Mouse (Mus musculus): ENCODE data around the gene Zyg11a. TPM values are rescaled to one million over a fixed set of nuclear protein-coding genes. Genes with fewer than 3 reads are reported as not detected.

The Zyg11a gene
- polyA plus RNA-seq (2012; rRNA removed): not detected in 2 replicates

GRCm38 (mm10) chr4:108217332-108218179 is at the start of gene Zyg11a:
Zyg11a (minus strand) TSS chr4:108218048.
- H3K27me3 ChIP-seq (ENCODE audit: control insufficient read depth, insufficient read depth, low read length): peaks cover 5% of the 10 kb centered on the region
- H3K4me1 ChIP-seq (ENCODE audit: control insufficient read depth, insufficient read depth, low read length): no peaks in the 10 kb centered on the region
- no peak within 1 kb of the TSS for H3K4me3 ChIP-seq (replicated peaks; ENCODE audit: insufficient read depth, low read depth, low read length)
- no peak for DNase-seq
- no peak within 1 kb of the TSS for H3K27ac ChIP-seq (ENCODE audit: insufficient read depth, low read length)
- no peak for TF ChIP-seq POLR2A (IDR thresholded peaks at IDR 0.05; ENCODE audit: borderline replicate concordance, insufficient read depth, low read length)
- TF ChIP-seq CTCF (IDR thresholded peaks at IDR 0.05; ENCODE audit: borderline replicate concordance, insufficient read depth, low read depth, low read length): no peak
- 3% methylated on average over 94 of the region's 107 CpGs for WGBS

DNA sequence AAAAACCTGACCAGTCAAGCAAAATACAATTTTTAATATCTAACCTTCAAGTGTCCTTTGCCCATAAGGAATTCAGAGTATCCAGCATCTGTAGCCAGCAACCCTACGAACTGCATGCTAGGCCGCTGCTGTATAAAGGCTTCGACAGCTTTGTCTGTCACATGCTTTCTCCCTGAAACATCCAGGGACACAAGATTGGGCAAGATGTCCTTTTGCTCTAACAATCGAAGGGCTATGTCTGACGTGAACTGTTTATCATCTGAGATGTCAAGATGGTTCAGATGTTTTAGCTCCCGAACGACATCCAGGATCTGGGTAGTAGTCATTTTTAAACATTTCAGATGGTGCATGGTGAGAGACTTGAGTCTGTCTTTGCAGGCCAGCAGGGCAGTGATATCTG is 47.9 kb upstream of the Zyg11a start:
- no peaks in the 10 kb centered on the region for H3K4me1 ChIP-seq (ENCODE audit: control insufficient read depth, insufficient read depth, low read length)
- DNase-seq: no peak

GRCm38 (mm10) chr4:108253317-108253716 is 35.5 kb upstream of the Zyg11a start:
- no peak for DNase-seq
- Histone ChIP-seq H3K4me3 (replicated peaks; ENCODE audit: insufficient read depth, low read depth, low read length) (no peak overlapping the region), H3K27me3 (ENCODE audit: control insufficient read depth, insufficient read depth, low read length) (no peaks in the 10 kb centered on the region), H3K4me1 (ENCODE audit: control insufficient read depth, insufficient read depth, low read length) (no peaks in the 10 kb centered on the region), H3K27ac (ENCODE audit: insufficient read depth, low read length) (no peak overlapping the region)
- TF ChIP-seq POLR2A (IDR thresholded peaks at IDR 0.05; ENCODE audit: borderline replicate concordance, insufficient read depth, low read length) (no peak), CTCF (IDR thresholded peaks at IDR 0.05; ENCODE audit: borderline replicate concordance, insufficient read depth, low read depth, low read length) (peak; percentile 23; the same call in 1 of the 2 replicates)
- 87% methylated on average over 6 of the region's 6 CpGs for WGBS

More for the DNA sequence above, 47.9 kb upstream of the Zyg11a start:
- 95% methylated on average over 7 of the region's 7 CpGs for WGBS
- Histone ChIP-seq H3K4me3 (replicated peaks; ENCODE audit: insufficient read depth, low read depth, low read length) (no peak overlapping the region), H3K27ac (ENCODE audit: insufficient read depth, low read length) (no peak overlapping the region), H3K27me3 (ENCODE audit: control insufficient read depth, insufficient read depth, low read length) (no peaks in the 10 kb centered on the region)
- no peak for TF ChIP-seq CTCF (IDR thresholded peaks at IDR 0.05; ENCODE audit: borderline replicate concordance, insufficient read depth, low read depth, low read length)
- no peak for TF ChIP-seq POLR2A (IDR thresholded peaks at IDR 0.05; ENCODE audit: borderline replicate concordance, insufficient read depth, low read length)

DNA sequence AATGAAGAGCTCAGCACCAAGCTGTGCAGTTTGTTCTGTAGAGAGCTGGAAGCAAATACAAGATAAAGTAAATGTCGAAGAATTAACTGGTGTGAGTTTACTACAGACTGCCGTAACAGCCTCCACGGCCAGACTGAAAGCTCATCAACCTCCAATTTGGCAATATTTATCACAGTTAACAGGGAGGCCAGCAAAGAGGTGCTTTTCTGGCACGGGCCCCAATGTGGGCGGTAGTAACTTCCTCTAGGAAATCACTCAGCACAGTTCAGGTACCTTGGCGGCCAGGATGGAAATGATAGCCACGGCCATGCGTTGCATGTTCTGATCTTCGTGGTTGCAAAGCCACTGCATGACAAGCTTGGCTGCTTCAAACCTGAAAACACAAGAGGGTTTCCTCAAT is 32.7 kb upstream of the Zyg11a start:
- no peak for TF ChIP-seq CTCF (IDR thresholded peaks at IDR 0.05; ENCODE audit: borderline replicate concordance, insufficient read depth, low read depth, low read length)
- no peak for TF ChIP-seq POLR2A (IDR thresholded peaks at IDR 0.05; ENCODE audit: borderline replicate concordance, insufficient read depth, low read length)
- WGBS: 97% methylated on average over 9 of the region's 9 CpGs
- H3K27me3 ChIP-seq (ENCODE audit: control insufficient read depth, insufficient read depth, low read length): no peaks in the 10 kb centered on the region
- H3K27ac ChIP-seq (ENCODE audit: insufficient read depth, low read length): no peak overlapping the region
- no peak overlapping the region for H3K4me3 ChIP-seq (replicated peaks; ENCODE audit: insufficient read depth, low read depth, low read length)
- no peaks in the 10 kb centered on the region; the same call in 1 of the 2 replicates for H3K4me1 ChIP-seq (ENCODE audit: control insufficient read depth, insufficient read depth, low read length)
- no peak for DNase-seq

DNA sequence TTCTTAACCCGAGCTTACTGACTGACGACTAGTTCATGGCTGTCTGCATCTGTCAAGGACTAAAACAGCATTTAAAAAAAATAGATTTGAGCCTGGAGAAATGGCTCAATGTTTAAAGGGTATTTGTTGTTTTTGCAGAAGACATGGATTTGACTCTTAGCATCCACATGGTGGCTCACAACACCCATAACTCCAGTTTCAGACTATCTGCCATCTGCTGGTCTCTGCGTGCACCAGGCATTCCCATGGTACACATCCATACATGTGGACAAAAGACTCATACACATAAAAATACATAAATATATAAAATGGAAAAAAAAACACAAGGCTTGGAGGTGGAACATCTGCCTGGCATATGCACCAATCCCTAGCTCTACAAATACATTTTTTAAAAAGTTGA is 31.5 kb upstream of the Zyg11a start:
- no peaks in the 10 kb centered on the region; the same call in 1 of the 2 replicates for H3K4me1 ChIP-seq (ENCODE audit: control insufficient read depth, insufficient read depth, low read length)
- WGBS: 84% methylated on average over 3 of the region's 3 CpGs
- no peak overlapping the region for H3K4me3 ChIP-seq (replicated peaks; ENCODE audit: insufficient read depth, low read depth, low read length)
- H3K27me3 ChIP-seq (ENCODE audit: control insufficient read depth, insufficient read depth, low read length): no peaks in the 10 kb centered on the region
- H3K27ac ChIP-seq (ENCODE audit: insufficient read depth, low read length): no peak overlapping the region
- TF ChIP-seq POLR2A (IDR thresholded peaks at IDR 0.05; ENCODE audit: borderline replicate concordance, insufficient read depth, low read length) (no peak), CTCF (IDR thresholded peaks at IDR 0.05; ENCODE audit: borderline replicate concordance, insufficient read depth, low read depth, low read length) (peak; percentile 34; the same call in 1 of the 2 replicates)
- DNase-seq: no peak

DNA sequence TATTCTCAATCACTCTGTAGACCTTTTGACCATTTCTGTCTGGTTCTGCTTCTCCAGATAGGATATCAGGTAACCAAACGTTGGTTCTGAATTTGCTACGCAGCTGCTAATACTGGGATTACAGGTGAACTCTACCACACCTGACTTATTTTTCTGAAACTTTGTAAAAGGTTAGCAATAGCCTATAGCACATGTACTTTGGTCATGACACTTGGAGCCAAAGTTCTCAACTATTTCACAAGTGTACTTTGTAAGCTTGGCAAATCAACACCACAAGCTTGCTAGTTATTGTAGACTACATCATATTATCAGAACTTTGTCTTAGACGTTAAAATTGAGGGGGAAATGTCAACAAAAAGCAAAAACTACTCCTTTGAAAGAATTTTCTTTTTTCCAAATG is 15.8 kb upstream of the Zyg11a start:
- Histone ChIP-seq H3K4me1 (ENCODE audit: control insufficient read depth, insufficient read depth, low read length) (no peaks in the 10 kb centered on the region), H3K27ac (ENCODE audit: insufficient read depth, low read length) (no peak overlapping the region), H3K27me3 (ENCODE audit: control insufficient read depth, insufficient read depth, low read length) (no peaks in the 10 kb centered on the region), H3K4me3 (replicated peaks; ENCODE audit: insufficient read depth, low read depth, low read length) (no peak overlapping the region)
- TF ChIP-seq POLR2A (IDR thresholded peaks at IDR 0.05; ENCODE audit: borderline replicate concordance, insufficient read depth, low read length) (no peak), CTCF (IDR thresholded peaks at IDR 0.05; ENCODE audit: borderline replicate concordance, insufficient read depth, low read depth, low read length) (no peak)
- DNase-seq: no peak
- 94% methylated on average over 3 of the region's 3 CpGs for WGBS

DNA sequence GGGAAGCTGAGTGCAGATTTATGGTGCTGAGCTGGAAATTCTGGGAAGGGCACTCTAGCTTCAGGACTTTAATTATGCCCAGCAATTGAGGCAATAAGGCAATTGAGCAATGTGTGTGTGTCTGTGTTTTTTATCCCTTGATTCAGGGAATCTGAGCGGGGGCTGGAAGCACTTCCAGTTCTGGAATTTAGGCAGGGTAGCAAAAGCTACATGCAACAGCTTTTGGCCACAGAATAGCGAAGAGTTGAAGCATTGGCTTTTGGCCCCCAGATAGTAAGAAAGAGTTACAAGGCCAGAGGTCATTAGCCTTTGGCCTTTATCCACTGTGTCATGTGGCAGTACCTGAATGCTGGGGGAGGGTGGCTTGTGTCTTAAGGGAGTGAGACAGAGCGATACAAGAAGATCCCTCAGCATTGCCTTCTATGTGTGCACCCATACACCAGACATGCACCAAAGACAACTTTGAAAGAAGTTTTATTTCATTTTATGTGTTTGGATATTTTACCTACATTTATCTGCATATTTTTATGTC is 7.6 kb upstream of the Zyg11a start:
- Histone ChIP-seq H3K27ac (ENCODE audit: insufficient read depth, low read length) (no peak overlapping the region), H3K4me1 (ENCODE audit: control insufficient read depth, insufficient read depth, low read length) (no peaks in the 10 kb centered on the region), H3K4me3 (replicated peaks; ENCODE audit: insufficient read depth, low read depth, low read length) (no peak overlapping the region), H3K27me3 (ENCODE audit: control insufficient read depth, insufficient read depth, low read length) (no peaks in the 10 kb centered on the region)
- DNase-seq: no peak
- TF ChIP-seq CTCF (IDR thresholded peaks at IDR 0.05; ENCODE audit: borderline replicate concordance, insufficient read depth, low read depth, low read length) (no peak), POLR2A (IDR thresholded peaks at IDR 0.05; ENCODE audit: borderline replicate concordance, insufficient read depth, low read length) (no peak)
- WGBS: 53% methylated on average over 3 of the region's 3 CpGs

- H3K27ac ChIP-seq (ENCODE audit: insufficient read depth, low read length): no peak overlapping the region
- H3K4me1 ChIP-seq (ENCODE audit: control insufficient read depth, insufficient read depth, low read length): no peaks in the 10 kb centered on the region
- WGBS: 94% methylated on average over 5 of the region's 5 CpGs
- H3K4me3 ChIP-seq (replicated peaks; ENCODE audit: insufficient read depth, low read depth, low read length): no peak overlapping the region
- TF ChIP-seq POLR2A (IDR thresholded peaks at IDR 0.05; ENCODE audit: borderline replicate concordance, insufficient read depth, low read length): no peak
- TF ChIP-seq CTCF (IDR thresholded peaks at IDR 0.05; ENCODE audit: borderline replicate concordance, insufficient read depth, low read depth, low read length): no peak
- H3K27me3 ChIP-seq (ENCODE audit: control insufficient read depth, insufficient read depth, low read length): peaks cover 4% of the 10 kb centered on the region
- no peak for DNase-seq
Measured at GRCm38 (mm10) chr4:108222507-108222906, 4.7 kb upstream of the Zyg11a start.
